Mouse (Mus musculus) liver, adult 2 months (tissue): ENCODE results near the gene Glis3.

Experiments used
- CTCF ChIP-seq: fragments of 200-500 bp; IDR thresholded peaks from 2 replicates; pipeline ENCODE4 v1.5.1; 2011; ENCODE audit warnings: low read depth, low read length, control low read depth
- POLR2A ChIP-seq: fragments of 200-500 bp; IDR thresholded peaks from 2 replicates; pipeline ENCODE4 v1.6.1; 2011; ENCODE audit warnings: low read length, control low read depth; ENCODE audit not compliant: insufficient read depth; ENCODE audit errors: extremely low read depth

DNA sequence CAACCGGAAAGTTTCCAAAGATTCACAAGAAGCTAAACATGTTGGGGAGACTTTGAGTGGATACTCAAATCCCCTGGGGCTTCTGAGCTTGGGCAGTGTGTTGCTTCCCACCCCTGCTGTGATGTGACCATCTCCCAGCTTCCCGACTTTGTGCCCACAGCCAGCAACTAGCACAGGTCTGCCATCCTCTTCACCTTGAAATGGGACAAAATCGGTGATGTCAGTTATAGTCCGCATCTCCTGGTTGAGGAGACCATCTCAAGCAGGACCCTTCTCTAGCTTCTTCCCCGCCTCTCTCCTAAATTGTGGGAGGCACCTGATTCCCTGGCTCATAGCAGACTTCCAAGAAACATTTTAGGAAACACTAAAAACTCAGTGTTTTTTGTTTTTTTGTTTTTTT, 352.3 kb downstream of the Glis3 start:
- TF ChIP-seq CTCF (no peak), POLR2A (no peak)
